Mouse (Mus musculus): ENCODE results near the gene Atpaf2. TPM values are rescaled to one million over a fixed set of nuclear protein-coding genes. Genes with fewer than 3 reads are reported as not detected.
"Not testable (repeated sequence)": the region's sequence is repeated elsewhere in the genome, so short reads cannot be mapped to it uniquely, and the experiment has no call there.

Gene Atpaf2
- not detected in 2 replicates for polyA plus RNA-seq (2012; ENCODE audit: insufficient read depth, insufficient read length, low replicate concordance, missing spikeins)

- H3K27ac ChIP-seq (ENCODE audit: insufficient read depth, low read depth, low read length), result peak within 1 kb of the TSS; percentile 44; the same call in 1 of the 2 replicates
- WGBS, result under 1% methylated on average over 39 of the region's 39 CpGs
- H3K4me3 ChIP-seq (ENCODE audit: insufficient read depth, low read depth, low read length), result peak within 1 kb of the TSS; percentile 78
- peaks cover 11% of the 10 kb centered on the region for H3K4me1 ChIP-seq (ENCODE audit: control insufficient read depth, insufficient read depth, low read length)
- peak; percentile 22; the same call in 1 of the 2 replicates for TF ChIP-seq POLR2A (IDR thresholded peaks at IDR 0.05; ENCODE audit: insufficient read depth, low read depth, low read length)
- no peak for TF ChIP-seq CTCF (IDR thresholded peaks at IDR 0.05; ENCODE audit: insufficient read depth, low read depth, low read length)
Observed at GRCm38 (mm10) chr11:60417717-60418472, at the start of gene Atpaf2. TSS of gene Atpaf2 (minus strand) at chr11:60418457.

GRCm38 (mm10) chr11:60465943-60466380 lies 47.7 kb upstream of the Atpaf2 start:
- 85% methylated on average over 2 of the region's 2 CpGs for WGBS
- H3K27ac ChIP-seq (ENCODE audit: insufficient read depth, low read depth, low read length), result no peak overlapping the region
- H3K4me3 ChIP-seq (ENCODE audit: insufficient read depth, low read depth, low read length), result no peak overlapping the region
- H3K4me1 ChIP-seq (ENCODE audit: control insufficient read depth, insufficient read depth, low read length), result no peaks in the 10 kb centered on the region
- TF ChIP-seq POLR2A (IDR thresholded peaks at IDR 0.05; ENCODE audit: insufficient read depth, low read depth, low read length), result no peak
- peak; percentile 53; the same call in 1 of the 2 replicates for TF ChIP-seq CTCF (IDR thresholded peaks at IDR 0.05; ENCODE audit: insufficient read depth, low read depth, low read length)

- Histone ChIP-seq H3K4me3 (ENCODE audit: insufficient read depth, low read depth, low read length) (no peak overlapping the region), H3K27ac (ENCODE audit: insufficient read depth, low read depth, low read length) (no peak overlapping the region), H3K4me1 (ENCODE audit: control insufficient read depth, insufficient read depth, low read length) (peaks cover 14% of the 10 kb centered on the region)
- TF ChIP-seq POLR2A (IDR thresholded peaks at IDR 0.05; ENCODE audit: insufficient read depth, low read depth, low read length) (no peak), CTCF (IDR thresholded peaks at IDR 0.05; ENCODE audit: insufficient read depth, low read depth, low read length) (no peak)
- 91% methylated on average over 1 of the region's 1 CpGs for WGBS
Observed at GRCm38 (mm10) chr11:60457973-60458372, 39.7 kb upstream of the Atpaf2 start.

- no peak for TF ChIP-seq CTCF (IDR thresholded peaks at IDR 0.05; ENCODE audit: insufficient read depth, low read depth, low read length)
- TF ChIP-seq POLR2A (IDR thresholded peaks at IDR 0.05; ENCODE audit: insufficient read depth, low read depth, low read length), result no peak
- Histone ChIP-seq H3K4me3 (ENCODE audit: insufficient read depth, low read depth, low read length) (peak overlapping the region; percentile 75), H3K4me1 (ENCODE audit: control insufficient read depth, insufficient read depth, low read length) (peaks cover 14% of the 10 kb centered on the region), H3K27ac (ENCODE audit: insufficient read depth, low read depth, low read length) (no peak overlapping the region)
- WGBS, result under 1% methylated on average over 17 of the region's 17 CpGs
Observed at GRCm38 (mm10) chr11:60454745-60455087, 36.5 kb upstream of the Atpaf2 start.

GRCm38 (mm10) chr11:60454080-60454744 lies 36.0 kb upstream of the Atpaf2 start, which contains the start of gene Drg2:
TSS of gene Drg2 (plus strand) at chr11:60454591.
- TF ChIP-seq CTCF (IDR thresholded peaks at IDR 0.05; ENCODE audit: insufficient read depth, low read depth, low read length) (no peak), POLR2A (IDR thresholded peaks at IDR 0.05; ENCODE audit: insufficient read depth, low read depth, low read length) (peak; percentile 63; the same call in 1 of the 2 replicates)
- H3K4me1 ChIP-seq (ENCODE audit: control insufficient read depth, insufficient read depth, low read length), result peaks cover 14% of the 10 kb centered on the region

GRCm38 (mm10) chr11:60444007-60444406 lies 25.8 kb upstream of the Atpaf2 start:
- H3K4me1 ChIP-seq (ENCODE audit: control insufficient read depth, insufficient read depth, low read length), result no peaks in the 10 kb centered on the region
- whole genome bisulfite sequencing, result 73% methylated on average over 4 of the region's 4 CpGs
- TF ChIP-seq POLR2A (IDR thresholded peaks at IDR 0.05; ENCODE audit: insufficient read depth, low read depth, low read length) (no peak), CTCF (IDR thresholded peaks at IDR 0.05; ENCODE audit: insufficient read depth, low read depth, low read length) (no peak)
- H3K27ac ChIP-seq (ENCODE audit: insufficient read depth, low read depth, low read length), result no peak overlapping the region
- H3K4me3 ChIP-seq (ENCODE audit: insufficient read depth, low read depth, low read length), result no peak overlapping the region

More at GRCm38 (mm10) chr11:60454080-60454744, 36.0 kb upstream of the Atpaf2 start, which contains the start of gene Drg2:
- Histone ChIP-seq H3K27ac (ENCODE audit: insufficient read depth, low read depth, low read length) (peak within 1 kb of the TSS; percentile 59), H3K4me3 (ENCODE audit: insufficient read depth, low read depth, low read length) (peak within 1 kb of the TSS; percentile 75)
- 6% methylated on average over 27 of the region's 27 CpGs for WGBS

GRCm38 (mm10) chr11:60442896-60443295 lies 24.6 kb upstream of the Atpaf2 start:
- Histone ChIP-seq H3K27ac (ENCODE audit: insufficient read depth, low read depth, low read length) (no peak overlapping the region), H3K4me3 (ENCODE audit: insufficient read depth, low read depth, low read length) (no peak overlapping the region), H3K4me1 (ENCODE audit: control insufficient read depth, insufficient read depth, low read length) (no peaks in the 10 kb centered on the region)
- no peak for TF ChIP-seq CTCF (IDR thresholded peaks at IDR 0.05; ENCODE audit: insufficient read depth, low read depth, low read length)
- TF ChIP-seq POLR2A (IDR thresholded peaks at IDR 0.05; ENCODE audit: insufficient read depth, low read depth, low read length), result no peak
- WGBS, result 85% methylated on average over 6 of the region's 6 CpGs

GRCm38 (mm10) chr11:60440176-60440575 lies 21.9 kb upstream of the Atpaf2 start:
- TF ChIP-seq CTCF (IDR thresholded peaks at IDR 0.05; ENCODE audit: insufficient read depth, low read depth, low read length) (no peak), POLR2A (IDR thresholded peaks at IDR 0.05; ENCODE audit: insufficient read depth, low read depth, low read length) (no peak)
- no peak overlapping the region for H3K27ac ChIP-seq (ENCODE audit: insufficient read depth, low read depth, low read length)
- 52% methylated on average over 7 of the region's 7 CpGs for WGBS
- H3K4me3 ChIP-seq (ENCODE audit: insufficient read depth, low read depth, low read length), result no peak overlapping the region
- H3K4me1 ChIP-seq (ENCODE audit: control insufficient read depth, insufficient read depth, low read length), result no peaks in the 10 kb centered on the region

- 33% methylated on average over 1 of the region's 1 CpGs for WGBS
- H3K4me1 ChIP-seq (ENCODE audit: control insufficient read depth, insufficient read depth, low read length); H3K4me3 ChIP-seq (ENCODE audit: insufficient read depth, low read depth, low read length); H3K27ac ChIP-seq (ENCODE audit: insufficient read depth, low read depth, low read length): not testable (repeated sequence)
Observed at GRCm38 (mm10) chr11:60439621-60440020, 21.4 kb upstream of the Atpaf2 start.
